In the genomic region with DNA sequence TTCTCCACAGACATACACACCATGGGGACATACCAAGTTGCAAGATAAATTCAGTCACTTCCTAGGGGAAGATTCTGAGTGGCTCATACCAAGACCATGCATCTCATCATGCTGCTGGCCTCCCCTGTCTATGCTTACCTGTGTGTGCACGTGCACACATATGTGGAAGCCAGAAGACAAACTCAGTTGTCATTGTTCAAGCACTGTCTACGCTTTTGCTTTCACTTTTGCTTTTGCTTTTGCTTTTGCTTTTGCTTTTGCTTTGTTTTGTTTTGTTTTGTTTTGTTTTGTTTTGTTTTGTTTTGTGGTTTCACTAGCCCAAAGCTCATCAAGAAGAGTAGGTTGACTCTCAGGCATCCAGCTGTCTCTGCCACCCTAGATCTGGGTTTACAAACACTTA, we compare ENCODE assay signal across 20 mouse cellular contexts.
A peak's percentile ranks its signal among the peaks of the same experiment; 100 is the strongest.
DNase-seq lines count a peak whose midpoint lies in the region; ATAC-seq and TF ChIP-seq lines count a peak whose summit lies in the region.
"Had no signal": no experiment of that assay in that cellular context is flagged by ENCODE, and none has a peak within 500 bp of the region (broad histone marks: within the 10 kb centered on the region; RNA-seq: fewer than 3 reads in every experiment).

No protein-coding gene starts in this region.

- no peaks in the 10 kb centered on the region for H3K9me3 ChIP-seq in midbrain, embryonic 10.5 days (replicated peaks)
- H3K9me3 ChIP-seq in midbrain, embryonic 11.5 days (ENCODE audit: control insufficient read depth, low read length) = no peaks in the 10 kb centered on the region
- peaks cover 7% of the 10 kb centered on the region for H3K9me3 ChIP-seq in CH12.LX (replicated peaks; ENCODE audit: low read length)
- H3K9me3 ChIP-seq in intestine, embryonic 15.5 days = no peaks in the 10 kb centered on the region
- no peaks in the 10 kb centered on the region for H3K9me3 ChIP-seq in forebrain, embryonic 10.5 days
- H3K9me3 ChIP-seq: embryonic facial prominence, embryonic 13.5 days; heart, embryonic 15.5 days; hindbrain, embryonic 13.5 days had no signal

- intact Hi-C loops in left cerebral cortex, postnatal 4 days (cut with DNase I) = no loop called here

- H3K79me2 ChIP-seq in CH12.LX (replicated peaks; ENCODE audit: control insufficient read depth, extremely low read depth, insufficient read depth, poor library complexity, severe bottlenecking) = no peaks in the 10 kb centered on the region

- DNase-seq in midbrain, embryonic 10.5 days (ENCODE audit: low spot score) = no peak
- no peak for DNase-seq in midbrain, embryonic 11.5 days (ENCODE audit: low spot score, missing footprints)
- no peak for DNase-seq in CH12.LX (ENCODE audit: extremely low read depth)
- DNase-seq in induced T-regulatory cell, adult 2 months (ENCODE audit: low read depth) = peak; percentile 77
- no peak for DNase-seq in forebrain, embryonic 10.5 days (ENCODE audit: extremely low spot score, low spot score)
- DNase-seq in left cerebral cortex, postnatal 4 days = no peak
- DNase-seq: adrenal gland, postnatal 14 days; cerebellum, adult 18-20 months; cerebellum, adult 9-11 months; cerebellum, postnatal 36 days; heart, adult 18-20 months; heart, postnatal 14 days had no signal

- H3K27me3 ChIP-seq in midbrain, embryonic 10.5 days (ENCODE audit: low read depth, poor library complexity, severe bottlenecking) = peaks cover 50% of the 10 kb centered on the region
- H3K27me3 ChIP-seq in midbrain, embryonic 11.5 days (ENCODE audit: control insufficient read depth, insufficient read depth, low read length) = no peaks in the 10 kb centered on the region
- no peaks in the 10 kb centered on the region for H3K27me3 ChIP-seq in CH12.LX (replicated peaks)
- H3K27me3 ChIP-seq in intestine, embryonic 15.5 days (replicated peaks) = no peaks in the 10 kb centered on the region
- peaks cover 41% of the 10 kb centered on the region for H3K27me3 ChIP-seq in forebrain, embryonic 10.5 days (ENCODE audit: poor library complexity, severe bottlenecking)
- H3K27me3 ChIP-seq: heart, embryonic 15.5 days had no signal

- no peaks in the 10 kb centered on the region for H3K36me3 ChIP-seq in midbrain, embryonic 10.5 days
- no peaks in the 10 kb centered on the region for H3K36me3 ChIP-seq in midbrain, embryonic 11.5 days (ENCODE audit: control insufficient read depth, insufficient read depth, low read length)
- no peaks in the 10 kb centered on the region for H3K36me3 ChIP-seq in CH12.LX (replicated peaks in 1 of 2; ENCODE audit: control insufficient read depth in 1 of 2, insufficient read depth in 1 of 2, low read length in 1 of 2)
- H3K36me3 ChIP-seq in intestine, embryonic 15.5 days = no peaks in the 10 kb centered on the region
- H3K36me3 ChIP-seq in forebrain, embryonic 10.5 days (replicated peaks) = no peaks in the 10 kb centered on the region
- H3K36me3 ChIP-seq: embryonic facial prominence, embryonic 13.5 days; heart, embryonic 15.5 days; hindbrain, embryonic 13.5 days had no signal

- H3K4me1 ChIP-seq in midbrain, embryonic 10.5 days = peaks cover 68% of the 10 kb centered on the region
- peaks cover 19% of the 10 kb centered on the region for H3K4me1 ChIP-seq in midbrain, embryonic 11.5 days (ENCODE audit: control insufficient read depth, insufficient read depth, low read length)
- H3K4me1 ChIP-seq in CH12.LX (ENCODE audit: control insufficient read depth in 1 of 2, insufficient read depth in 2 of 2) = peaks cover 0 to 10% of the 10 kb centered on the region in 2 experiments; a peak in 2 of 4 replicates
- H3K4me1 ChIP-seq in intestine, embryonic 15.5 days (replicated peaks) = no peaks in the 10 kb centered on the region
- peaks cover 42% of the 10 kb centered on the region for H3K4me1 ChIP-seq in forebrain, embryonic 10.5 days

- dilution Hi-C loops in CH12.LX (cut with MboI; ENCODE audit: extremely low pct_ligation_motif_present, extremely low pct_unique_long_range_greater_than_20kb, low sequenced_read_pairs) = no loop called here

- TF ChIP-seq CTCF in CH12.LX (conservative IDR thresholded peaks at IDR 0.05 in 1 of 2, IDR thresholded peaks at IDR 0.05 in 1 of 2; ENCODE audit: low read depth in 2 of 2, low read length in 2 of 2) = no peak

- no peak for ATAC-seq in midbrain, embryonic 11.5 days (ENCODE audit: low FRiP score)
- ATAC-seq in intestine, embryonic 15.5 days = no peak
- ATAC-seq: forebrain, embryonic 14.5 days; hindbrain, postnatal 0 days; intestine, postnatal 0 days had no signal

- in situ Hi-C loops in CH12.LX (cut with MboI; ENCODE audit: low pct_ligation_motif_present, low pct_unique_long_range_greater_than_20kb, low sequenced_read_pairs) = no loop called here

- TF ChIP-seq POLR2A in CH12.LX (IDR thresholded peaks at IDR 0.05; ENCODE audit: low read depth, low read length) = no peak

- H3K4me2 ChIP-seq in midbrain, embryonic 11.5 days = no peak overlapping the region
- H3K4me2 ChIP-seq in CH12.LX (ENCODE audit: insufficient read depth, low read depth, poor library complexity, severe bottlenecking) = peak overlapping the region; percentile 87
- no peak overlapping the region for H3K4me2 ChIP-seq in intestine, embryonic 15.5 days (replicated peaks)
- H3K4me2 ChIP-seq: embryonic facial prominence, embryonic 13.5 days; heart, embryonic 11.5 days; heart, embryonic 15.5 days; hindbrain, embryonic 13.5 days had no signal

- WGBS in midbrain, embryonic 10.5 days = 90% methylated on average over 2 of the region's 2 CpGs
- 81% methylated on average over 2 of the region's 2 CpGs for WGBS in midbrain, embryonic 11.5 days
- 89% methylated on average over 2 of the region's 2 CpGs for WGBS in intestine, embryonic 15.5 days
- 88% methylated on average over 2 of the region's 2 CpGs for WGBS in forebrain, embryonic 10.5 days

- H3K27ac ChIP-seq in midbrain, embryonic 10.5 days (replicated peaks) = peak overlapping the region; percentile 79; the same call in 1 of the 2 replicates
- no peak overlapping the region for H3K27ac ChIP-seq in midbrain, embryonic 11.5 days (ENCODE audit: low read depth, low read length)
- H3K27ac ChIP-seq in CH12.LX (ENCODE audit: insufficient read depth, low read depth) = no peak overlapping the region
- no peak overlapping the region for H3K27ac ChIP-seq in intestine, embryonic 15.5 days
- no peak overlapping the region for H3K27ac ChIP-seq in forebrain, embryonic 10.5 days
- H3K27ac ChIP-seq: embryonic facial prominence, embryonic 13.5 days; heart, embryonic 15.5 days; hindbrain, embryonic 13.5 days; hindbrain, postnatal 0 days had no signal

- no peak overlapping the region for H3K9ac ChIP-seq in midbrain, embryonic 11.5 days (ENCODE audit: low read length)
- H3K9ac ChIP-seq in CH12.LX (ENCODE audit: insufficient read depth, low read depth) = peak overlapping the region; percentile 7; the same call in 1 of the 2 replicates
- no peak overlapping the region for H3K9ac ChIP-seq in intestine, embryonic 15.5 days
- H3K9ac ChIP-seq: embryonic facial prominence, embryonic 13.5 days; heart, embryonic 15.5 days; hindbrain, embryonic 13.5 days had no signal

- TF ChIP-seq RAD21 in CH12.LX (IDR thresholded peaks at IDR 0.05; ENCODE audit: low read depth, low read length) = no peak

- TF ChIP-seq EP300 in CH12.LX (IDR thresholded peaks at IDR 0.05; ENCODE audit: low read length) = no peak

- no peak overlapping the region for H3K4me3 ChIP-seq in midbrain, embryonic 10.5 days
- H3K4me3 ChIP-seq in midbrain, embryonic 11.5 days (ENCODE audit: low read depth, low read length) = no peak overlapping the region
- H3K4me3 ChIP-seq in CH12.LX (replicated peaks in 1 of 3; ENCODE audit: low read depth in 2 of 3, low read length in 2 of 3, poor library complexity in 1 of 3) = peak overlapping the region in 2 of 3 experiments; percentile 13 to 43
- no peak overlapping the region for H3K4me3 ChIP-seq in intestine, embryonic 15.5 days (replicated peaks)
- no peak overlapping the region for H3K4me3 ChIP-seq in forebrain, embryonic 10.5 days
- H3K4me3 ChIP-seq: embryonic facial prominence, embryonic 13.5 days; heart, embryonic 15.5 days; hindbrain, embryonic 13.5 days had no signal

TF ChIP-seq in CH12.LX, 34 proteins besides CTCF, POLR2A, EP300 and RAD21:
- TF ChIP-seq NRF1 (IDR thresholded peaks at IDR 0.05; ENCODE audit: low read depth, low read length) = no peak
- 0 out of 2 replicates have a peak, but pooled peaks have one; percentile 24 for TF ChIP-seq MAX (IDR thresholded peaks at IDR 0.05; ENCODE audit: low read length)
- TF ChIP-seq BHLHE40 (IDR thresholded peaks at IDR 0.05; ENCODE audit: low read depth, low read length) = peak; percentile 93
- no peak for TF ChIP-seq E2F4 (IDR thresholded peaks at IDR 0.05; ENCODE audit: insufficient replicate concordance, low read depth, low read length)
- TF ChIP-seq ETS1 (conservative IDR thresholded peaks at IDR 0.05; ENCODE audit: low read depth, low read length) = peak; percentile 85
- no peak for TF ChIP-seq SMC3 (IDR thresholded peaks at IDR 0.05; ENCODE audit: low read depth, low read length)
- no peak for TF ChIP-seq MXI1 (IDR thresholded peaks at IDR 0.05; ENCODE audit: low read depth, low read length)

Comparison
In these comparisons a context has a peak if more than half of its experiments do, and no peak if none do; other contexts are left out.
1. H3K4me3 ChIP-seq: peak in CH12.LX (2 of 3); none in midbrain, embryonic 10.5 days (single experiment), midbrain, embryonic 11.5 days (single experiment), intestine, embryonic 15.5 days (single experiment) and forebrain, embryonic 10.5 days (single experiment).